Mouse (Mus musculus): ENCODE measurements around the gene Rerg.

Rerg gene

GRCm38 (mm10) chr6:137014346-137014745 is 156.0 kb downstream of the Rerg start:
- DNase-seq (ENCODE audit: low spot score in 2 of 2), result no peak

- DNase-seq (ENCODE audit: low spot score in 2 of 2), result no peak
Measured at GRCm38 (mm10) chr6:137011187-137011586, 159.1 kb downstream of the Rerg start.

Measured in spleen, postnatal 10 days (tissue).